Mouse (Mus musculus) heart, embryonic 11.5 days (tissue): ENCODE measurements around the gene Tcaf3. TPM values are rescaled to one million over a fixed set of nuclear protein-coding genes. Genes with fewer than 3 reads are reported as not detected.

ENCODE experiments used
- ATAC-seq: fragments of 200-750 bp; cut with Nextera tagmentation; replicated peaks from 2 replicates; pipeline ENCODE4 v1.8.0; 2017; ENCODE audit warnings: moderate library complexity; ENCODE audit not compliant: insufficient number of reproducible peaks, low FRiP score, low TSS enrichment
- H3K27ac ChIP-seq: fragments of 300-500 bp; sonication (generic); 2 replicates; pipeline ENCODE4 v1.5.1; 2014; ENCODE audit warnings: mild to moderate bottlenecking, low read depth, low read length
- H3K27me3 ChIP-seq: fragments of 300-500 bp; sonication (generic); 2 replicates; pipeline ENCODE4 v1.6.1; 2014; ENCODE audit warnings: mild to moderate bottlenecking, low read length, mixed read lengths; ENCODE audit not compliant: control insufficient read depth, insufficient read depth
- H3K36me3 ChIP-seq: fragments of 300-500 bp; sonication (generic); 2 replicates; pipeline ENCODE4 v1.6.1; 2014; ENCODE audit warnings: mild to moderate bottlenecking, low read length, moderate library complexity, mixed read lengths; ENCODE audit not compliant: control insufficient read depth, insufficient read depth
- H3K4me1 ChIP-seq: fragments of 300-500 bp; sonication (generic); 2 replicates; pipeline ENCODE4 v1.6.1; 2014; ENCODE audit warnings: low read length; ENCODE audit not compliant: control insufficient read depth, insufficient read depth
- H3K4me2 ChIP-seq: fragments of 300-500 bp; sonication (generic); 2 replicates; pipeline ENCODE4 v1.6.1; 2014; ENCODE audit warnings: mild to moderate bottlenecking, moderate library complexity
- H3K4me3 ChIP-seq: fragments of 300-500 bp; sonication (generic); 2 replicates; pipeline ENCODE4 v1.5.1; 2014; ENCODE audit warnings: low read depth, low read length
- H3K9ac ChIP-seq: fragments of 300-500 bp; sonication (generic); 2 replicates; pipeline ENCODE4 v1.6.1; 2014; ENCODE audit warnings: mild to moderate bottlenecking, low read depth, low read length, moderate library complexity
- H3K9me3 ChIP-seq: fragments of 300-500 bp; sonication (generic); replicated peaks from 2 replicates; pipeline ENCODE4 v1.6.1; 2016; ENCODE audit warnings: low read length; ENCODE audit not compliant: control insufficient read depth
- WGBS: fragments of 180-500 bp; shearing (Covaris S2); extraction: QIAGEN DNeasy Blood & Tissue Kit; methylation state at CpG from one replicate; pipeline ENCODE4 v1.1.7; 2014; ENCODE audit not compliant: insufficient replicate concordance; 5-methylcytosine and 5-hydroxymethylcytosine counted together
- polyA plus RNA-seq: library from polyadenylated mRNA; unstranded; fragments of >200 nt; fragmentation: Nextera tagmentation; extraction: Ambion mirVana; gene quantifications from 2 replicates; pipeline ENCODE4 v1.2.1, GENCODE M21; 2014

The Tcaf3 gene
- polyA plus RNA-seq, 1 experiment from 2014 or later, result not detected

DNA sequence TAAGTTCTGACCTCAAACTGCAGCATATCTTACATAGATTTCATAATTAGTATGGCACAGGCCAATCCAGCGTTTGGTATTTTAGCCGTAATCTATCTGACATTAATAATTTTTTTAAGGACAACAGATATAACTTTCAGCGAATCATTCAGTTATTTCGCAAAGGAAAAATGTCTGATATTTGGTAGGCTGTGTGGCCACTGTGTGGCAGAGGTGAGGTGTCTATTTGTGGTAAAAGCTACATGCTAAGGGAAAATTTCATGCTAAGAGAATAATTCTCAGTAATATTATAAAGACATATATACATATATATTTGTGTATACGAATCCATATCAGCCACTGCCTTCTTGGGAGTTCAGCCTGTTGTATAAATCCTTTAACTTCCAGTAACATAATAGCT is 10.9 kb downstream of the Tcaf3 start:
- no peak overlapping the region for H3K27ac ChIP-seq
- H3K4me3 ChIP-seq, result no peak overlapping the region
- 79% methylated on average over 5 of the region's 5 CpGs for WGBS
- no peaks in the 10 kb centered on the region for H3K9me3 ChIP-seq
- no peak overlapping the region for H3K4me2 ChIP-seq
- no peak overlapping the region for H3K9ac ChIP-seq
- no peaks in the 10 kb centered on the region for H3K36me3 ChIP-seq
- no peaks in the 10 kb centered on the region for H3K27me3 ChIP-seq
- no peak for ATAC-seq
- no peaks in the 10 kb centered on the region for H3K4me1 ChIP-seq

DNA sequence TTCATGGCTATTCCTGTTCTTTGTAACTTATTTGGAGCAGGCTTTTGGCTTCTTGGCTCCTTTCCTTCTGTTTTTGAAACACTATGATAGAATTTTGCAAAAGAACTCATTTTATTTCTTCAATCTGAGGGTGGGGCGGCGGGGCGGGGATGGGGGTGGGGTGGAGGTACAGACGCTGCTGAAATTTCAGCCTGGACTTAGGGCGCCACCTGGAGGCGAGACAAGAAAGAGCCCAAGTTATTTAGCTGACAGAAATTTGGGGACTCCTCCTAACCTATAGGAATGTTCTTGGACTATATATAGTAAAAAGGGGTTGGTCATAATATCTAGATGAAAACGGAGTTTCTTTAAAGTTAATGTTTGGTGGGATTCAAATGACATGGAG is 14.0 kb downstream of the Tcaf3 start:
- H3K27me3 ChIP-seq, result no peaks in the 10 kb centered on the region
- ATAC-seq, result no peak
- no peak overlapping the region for H3K27ac ChIP-seq
- H3K36me3 ChIP-seq, result no peaks in the 10 kb centered on the region
- no peaks in the 10 kb centered on the region for H3K9me3 ChIP-seq
- H3K4me1 ChIP-seq, result no peaks in the 10 kb centered on the region
- H3K4me3 ChIP-seq, result no peak overlapping the region
- WGBS, result 2% methylated on average over 7 of the region's 7 CpGs
- no peak overlapping the region for H3K9ac ChIP-seq
- peak overlapping the region; percentile 54 for H3K4me2 ChIP-seq

DNA sequence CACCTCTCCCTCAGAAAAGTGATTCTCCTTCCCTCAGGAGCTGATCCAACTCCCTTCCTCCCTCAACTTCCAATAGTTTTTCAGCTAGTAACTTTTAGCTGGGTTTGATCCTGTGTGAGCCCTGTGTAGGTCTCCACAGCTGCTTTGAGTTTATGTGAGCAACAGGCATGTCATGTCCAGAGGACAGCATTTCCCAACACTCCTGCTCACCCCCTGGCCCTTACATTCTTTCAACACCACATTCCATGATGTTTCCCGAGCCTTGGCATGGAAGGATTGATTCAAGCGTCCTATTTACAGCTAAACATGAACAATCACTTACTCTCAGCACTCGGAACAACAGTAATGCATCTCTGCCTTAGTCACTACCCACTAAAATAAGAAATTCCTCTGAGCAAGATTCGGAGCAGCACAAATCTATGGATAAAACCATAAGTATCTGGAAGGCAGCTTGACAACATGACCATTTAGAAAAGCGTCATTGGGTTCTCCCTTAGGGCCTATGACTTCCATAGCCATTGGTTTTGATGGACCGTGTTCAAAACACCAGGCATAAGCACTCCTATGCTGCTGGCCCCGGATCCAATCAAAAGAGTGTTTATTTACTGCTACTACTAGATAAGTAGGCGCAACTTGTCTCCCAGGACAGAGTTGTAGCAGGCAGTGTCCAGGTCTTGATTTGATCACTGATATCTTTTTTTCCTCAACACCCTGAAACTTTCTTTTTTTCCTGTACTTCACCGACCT is 14.6 kb downstream of the Tcaf3 start:
- no peak overlapping the region for H3K4me3 ChIP-seq
- H3K27me3 ChIP-seq, result no peaks in the 10 kb centered on the region
- 50% methylated on average over 9 of the region's 9 CpGs for WGBS
- no peaks in the 10 kb centered on the region for H3K4me1 ChIP-seq
- H3K9me3 ChIP-seq, result no peaks in the 10 kb centered on the region
- no peaks in the 10 kb centered on the region for H3K36me3 ChIP-seq
- no peak for ATAC-seq
- H3K27ac ChIP-seq, result no peak overlapping the region
- H3K4me2 ChIP-seq, result peak overlapping the region; percentile 54
- no peak overlapping the region for H3K9ac ChIP-seq

- Histone ChIP-seq H3K4me1 (no peaks in the 10 kb centered on the region), H3K4me2 (no peak overlapping the region), H3K4me3 (no peak overlapping the region), H3K36me3 (no peaks in the 10 kb centered on the region), H3K9me3 (no peaks in the 10 kb centered on the region), H3K9ac (no peak overlapping the region), H3K27ac (no peak overlapping the region), H3K27me3 (no peaks in the 10 kb centered on the region)
- WGBS, result 79% methylated on average over 4 of the region's 4 CpGs
- no peak for ATAC-seq
Observed at GRCm38 (mm10) chr6:42578678-42579077, 18.8 kb downstream of the Tcaf3 start.

DNA sequence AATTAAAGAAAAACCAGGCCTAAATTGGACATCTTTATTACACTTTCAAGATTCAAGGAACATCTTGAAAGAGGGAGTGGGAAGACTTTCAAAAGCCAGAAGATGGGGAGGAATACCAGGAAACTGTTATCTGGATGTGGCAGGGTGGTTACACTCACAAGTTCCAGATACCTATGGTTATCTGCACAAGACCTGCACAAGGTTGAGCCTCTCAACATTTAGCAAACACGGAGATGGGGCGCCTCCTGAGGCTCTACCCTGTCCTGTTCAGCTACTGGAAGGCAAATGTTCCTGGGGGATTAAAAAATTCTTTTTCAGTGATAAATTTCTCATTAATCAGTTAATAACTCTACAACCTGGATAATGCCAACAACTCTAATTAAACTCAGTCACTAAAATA is 20.1 kb downstream of the Tcaf3 start:
- Histone ChIP-seq H3K27me3 (no peaks in the 10 kb centered on the region), H3K4me3 (no peak overlapping the region), H3K4me2 (no peak overlapping the region), H3K4me1 (no peaks in the 10 kb centered on the region), H3K36me3 (no peaks in the 10 kb centered on the region), H3K9ac (no peak overlapping the region), H3K9me3 (no peaks in the 10 kb centered on the region), H3K27ac (no peak overlapping the region)
- no peak for ATAC-seq
- WGBS, result 74% methylated on average over 2 of the region's 2 CpGs

DNA sequence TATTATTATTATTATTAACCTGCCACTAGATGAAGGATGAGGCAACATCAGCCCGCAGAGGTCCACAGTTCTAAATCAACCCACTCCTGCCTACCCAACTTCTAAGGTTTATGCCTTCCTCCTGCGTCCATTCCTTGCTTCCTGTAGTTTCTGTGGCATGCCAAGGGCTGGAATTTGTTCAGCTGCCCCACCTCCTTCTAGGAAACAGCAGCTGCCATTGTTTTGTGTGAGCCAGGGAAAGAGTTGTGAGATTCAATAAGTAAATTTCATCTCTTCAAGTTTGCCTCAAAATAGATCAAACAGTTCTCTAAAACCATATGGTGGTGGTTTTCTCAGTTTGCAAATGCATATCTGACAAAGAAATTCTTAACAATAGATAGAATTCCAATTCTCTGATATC is 29.3 kb downstream of the Tcaf3 start:
- WGBS, result 65% methylated on average over 2 of the region's 2 CpGs
- Histone ChIP-seq H3K9ac (no peak overlapping the region), H3K9me3 (no peaks in the 10 kb centered on the region), H3K4me2 (no peak overlapping the region), H3K27me3 (no peaks in the 10 kb centered on the region), H3K36me3 (no peaks in the 10 kb centered on the region), H3K27ac (no peak overlapping the region), H3K4me1 (no peaks in the 10 kb centered on the region), H3K4me3 (no peak overlapping the region)
- ATAC-seq, result no peak

DNA sequence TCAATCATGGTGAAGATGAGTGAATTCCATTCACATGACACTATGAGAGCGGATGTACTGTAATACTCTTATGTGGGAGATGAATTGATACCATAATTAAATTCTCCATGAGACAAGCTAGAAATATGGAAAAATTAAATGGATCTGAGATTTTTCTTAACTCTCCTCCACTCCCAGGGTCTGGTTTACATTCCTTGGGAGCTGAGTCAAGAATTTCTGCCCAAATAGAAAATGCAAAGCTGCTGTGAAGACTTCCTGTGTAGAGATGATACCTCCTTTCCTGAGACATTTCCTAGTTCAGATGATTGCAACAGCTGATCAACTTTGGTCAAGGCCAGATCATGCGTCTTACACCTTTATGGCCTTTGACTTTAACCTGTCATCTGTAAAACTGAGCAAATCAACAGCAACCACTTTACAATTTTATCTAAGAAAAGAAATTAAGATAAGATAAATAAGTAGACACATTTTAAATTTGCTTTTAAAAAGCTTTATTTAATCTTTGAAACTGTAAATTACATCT is 31.4 kb downstream of the Tcaf3 start:
- Histone ChIP-seq H3K27me3 (no peaks in the 10 kb centered on the region), H3K9me3 (no peaks in the 10 kb centered on the region), H3K27ac (no peak overlapping the region), H3K36me3 (no peaks in the 10 kb centered on the region), H3K9ac (no peak overlapping the region), H3K4me3 (no peak overlapping the region), H3K4me1 (no peaks in the 10 kb centered on the region), H3K4me2 (no peak overlapping the region)
- no peak for ATAC-seq
- 67% methylated on average over 2 of the region's 2 CpGs for WGBS

DNA sequence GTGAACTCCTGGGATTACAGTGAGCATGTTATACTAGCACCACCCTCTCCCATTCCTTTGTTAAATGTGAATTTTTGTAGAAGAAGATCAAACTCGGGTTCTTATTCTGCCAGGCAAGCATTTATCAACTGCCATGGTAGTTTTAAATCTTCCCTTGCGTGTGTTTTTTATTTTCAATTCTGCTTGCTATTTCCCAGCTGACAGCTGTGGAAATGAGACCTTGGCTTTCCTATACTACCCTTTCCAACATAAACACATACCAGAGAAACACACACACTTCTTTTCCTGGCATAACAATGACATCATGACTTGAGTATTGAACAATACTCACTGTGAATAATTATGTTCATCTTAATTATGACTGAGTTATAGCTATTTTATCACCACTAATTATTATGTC is 35.2 kb downstream of the Tcaf3 start:
- H3K9me3 ChIP-seq, result no peaks in the 10 kb centered on the region
- no peak overlapping the region for H3K27ac ChIP-seq
- H3K36me3 ChIP-seq, result no peaks in the 10 kb centered on the region
- H3K9ac ChIP-seq, result no peak overlapping the region
- H3K4me3 ChIP-seq, result no peak overlapping the region
- WGBS, result 40% methylated on average over 2 of the region's 2 CpGs
- no peak for ATAC-seq
- no peaks in the 10 kb centered on the region for H3K27me3 ChIP-seq
- H3K4me1 ChIP-seq, result 0 out of 2 replicates have a peak, but pooled peaks cover 2% of the 10 kb centered on the region
- H3K4me2 ChIP-seq, result no peak overlapping the region

GRCm38 (mm10) chr6:42560885-42561284 is 36.6 kb downstream of the Tcaf3 start:
- 0 out of 2 replicates have a peak, but pooled peaks cover 2% of the 10 kb centered on the region for H3K4me1 ChIP-seq
- H3K27me3 ChIP-seq, result no peaks in the 10 kb centered on the region
- ATAC-seq, result no peak
- no peak overlapping the region for H3K27ac ChIP-seq
- no peak overlapping the region for H3K9ac ChIP-seq
- no peak overlapping the region for H3K4me3 ChIP-seq
- no peaks in the 10 kb centered on the region for H3K36me3 ChIP-seq
- H3K4me2 ChIP-seq, result no peak overlapping the region
- H3K9me3 ChIP-seq, result no peaks in the 10 kb centered on the region
- WGBS, result 65% methylated on average over 5 of the region's 5 CpGs
